Mouse (Mus musculus) erythroblast, embryonic 14.5 days (primary cell): ENCODE measurements around the gene Gm5460.

Experiments
- GATA1 ChIP-seq: IDR thresholded peaks from 2 replicates; pipeline ENCODE4 v1.6.1; 2012; ENCODE audit warnings: low read length, inconsistent platforms, mixed read lengths
- TAL1 ChIP-seq: IDR thresholded peaks from 3 replicates; pipeline ENCODE4 v1.6.1; 2012; ENCODE audit warnings: low read length, inconsistent platforms, mixed read lengths

GRCm38 (mm10) chr14:34086806-34087205 is 70.2 kb downstream of the Gm5460 start:
- TF ChIP-seq TAL1 (no peak), GATA1 (no peak)
